Mouse (Mus musculus): ENCODE measurements around the gene Nceh1. TPM values are rescaled to one million over a fixed set of nuclear protein-coding genes. Genes with fewer than 3 reads are reported as not detected.

The Nceh1 gene
- polyA plus RNA-seq (2014; fragmentation: Illumina TruSeq; extraction: RNeasy Lipid Tissue Mini Kit (QIAGEN cat#74804); ENCODE audit: low read depth, low replicate concordance): 28.6 TPM

DNA sequence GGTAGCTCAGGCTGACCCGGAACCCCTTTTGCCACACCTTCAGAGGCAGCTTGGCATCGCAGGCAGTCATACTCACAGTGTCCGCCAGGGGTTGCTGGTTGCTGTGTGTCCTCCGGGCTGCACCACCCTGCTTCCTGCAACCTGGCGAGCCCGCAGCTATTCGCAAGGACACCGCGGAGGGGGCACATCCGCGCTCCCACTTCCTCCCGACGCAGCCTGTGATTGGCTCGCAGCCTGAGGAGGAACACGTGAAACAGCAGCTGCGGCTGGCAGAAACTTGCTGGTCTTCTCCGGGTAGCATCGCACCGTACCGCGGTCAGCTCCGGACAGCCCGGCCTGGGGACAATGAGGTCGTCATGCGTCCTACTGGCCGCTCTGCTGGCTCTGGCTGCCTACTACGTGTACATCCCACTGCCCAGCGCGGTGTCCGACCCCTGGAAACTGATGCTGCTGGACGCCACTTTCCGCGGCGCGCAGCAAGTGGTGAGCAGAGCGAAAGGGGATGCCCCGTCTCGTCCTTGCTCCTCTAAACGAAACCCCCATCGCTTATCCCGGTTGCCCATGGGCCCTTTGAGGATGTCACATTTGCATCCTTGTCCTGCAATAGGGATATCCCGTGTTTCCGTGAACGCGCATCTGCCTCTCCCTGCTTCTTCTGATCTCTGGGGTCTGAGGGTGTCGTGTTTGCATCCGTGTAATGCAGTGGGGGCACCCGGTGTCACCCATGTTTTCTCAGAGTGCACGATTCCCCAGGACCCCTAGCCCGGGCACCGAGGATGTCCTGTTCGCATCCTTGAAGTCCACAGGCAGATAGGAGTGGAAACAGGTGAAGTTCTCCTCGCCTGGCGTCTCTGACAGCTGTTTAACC, at the start of gene Nceh1:
Gene Nceh1 (plus strand): TSS at position 233 of the 868 bp plus-strand sequence.

DNA sequence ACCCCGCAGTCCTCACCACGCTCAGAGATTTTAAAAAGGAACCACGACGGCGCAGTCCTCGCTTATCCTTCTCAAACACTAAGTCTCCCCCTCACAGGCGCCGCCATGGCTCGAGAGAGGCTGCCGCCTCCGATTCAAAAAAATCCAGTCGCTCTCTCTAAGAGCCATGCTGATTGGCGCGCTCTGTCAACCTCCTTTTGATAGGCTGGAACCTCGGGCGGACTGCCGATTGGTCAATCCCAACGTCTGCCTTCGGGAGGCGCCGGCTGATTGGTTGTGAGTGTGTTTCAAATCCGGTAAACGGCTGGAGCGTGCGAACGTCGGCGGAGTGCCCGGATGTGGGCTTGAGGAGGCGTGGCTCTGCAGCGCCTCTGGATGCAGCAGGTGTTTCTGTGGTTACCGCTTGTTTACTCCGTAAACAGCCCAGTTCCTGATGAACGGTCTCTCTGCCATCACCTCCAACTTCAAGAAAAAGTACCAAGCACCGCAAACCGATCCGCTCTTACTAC, 29.0 kb upstream of the Nceh1 start, which contains the start of gene Ect2:
Gene Ect2 (minus strand): TSS at position 178 of the 509 bp plus-strand sequence.

DNA sequence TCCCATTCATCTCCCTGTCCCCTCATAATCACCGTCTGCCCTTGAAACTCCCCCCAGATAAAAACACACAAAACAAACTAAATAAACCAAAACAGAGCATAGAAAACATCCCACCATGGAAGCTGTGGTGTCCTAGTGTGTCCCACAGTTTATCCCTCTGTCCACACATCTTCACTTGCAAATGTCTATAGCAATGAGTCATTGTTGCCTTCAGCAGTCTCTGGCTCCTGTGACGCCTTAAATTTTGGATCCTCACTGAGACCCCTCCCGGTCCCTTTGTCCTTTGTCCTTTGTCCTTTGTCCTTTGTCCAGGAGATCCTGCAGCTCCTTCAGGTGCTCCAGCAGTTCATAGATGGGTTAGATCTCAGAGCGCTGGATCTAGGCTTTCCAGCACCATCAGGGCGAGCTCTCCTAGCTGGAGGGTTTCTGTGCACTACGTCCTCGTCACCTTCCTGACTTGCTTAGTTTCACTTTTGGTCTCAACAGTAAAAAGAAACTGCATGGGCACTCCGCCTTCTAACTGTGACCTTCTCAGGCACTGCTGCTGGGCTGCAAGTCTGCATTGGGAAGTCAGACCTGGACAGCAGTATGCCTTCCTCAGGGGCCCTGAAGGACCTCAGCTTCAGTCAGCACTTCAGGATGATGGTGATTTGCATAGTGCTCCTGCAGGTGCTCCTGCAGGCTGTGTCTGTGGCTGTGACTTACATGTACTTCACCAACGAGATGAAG, 134.0 kb downstream of the Nceh1 start, which contains the start of gene Tnfsf10:
Gene Tnfsf10 (plus strand): TSS at position 470 of the 729 bp plus-strand sequence.

Other genes starting within 250 kb of the Nceh1 start
- 1.7 TPM for gene Ect2, start 29.1 kb upstream of the Nceh1 start, polyA plus RNA-seq (2014; fragmentation: Illumina TruSeq; extraction: RNeasy Lipid Tissue Mini Kit (QIAGEN cat#74804); ENCODE audit: low read depth, low replicate concordance)
- 5.2 TPM for gene Tnfsf10, start 134.1 kb downstream of the Nceh1 start, polyA plus RNA-seq (2014; fragmentation: Illumina TruSeq; extraction: RNeasy Lipid Tissue Mini Kit (QIAGEN cat#74804); ENCODE audit: low read depth, low replicate concordance)
- not detected for gene Ghsr, start 188.4 kb downstream of the Nceh1 start, polyA plus RNA-seq (2014; fragmentation: Illumina TruSeq; extraction: RNeasy Lipid Tissue Mini Kit (QIAGEN cat#74804); ENCODE audit: low read depth, low replicate concordance)